ENCODE assay signal across 8 mouse cellular contexts in genomic region chr7:34811060-34811459, GRCm38 (mm10). TPM values are rescaled to one million over a fixed set of nuclear protein-coding genes. Genes with fewer than 3 reads are reported as not detected.
DNase-seq lines count a peak whose midpoint lies in the region; ATAC-seq and TF ChIP-seq lines count a peak whose summit lies in the region.

No protein-coding gene starts in this region.

- no peak for TF ChIP-seq POLR2A in kidney, adult 2 months (IDR thresholded peaks at IDR 0.05; ENCODE audit: low read depth, low read length)

- ATAC-seq in hindbrain, embryonic 15.5 days (ENCODE audit: low FRiP score, low read depth) = no peak
- no peak for ATAC-seq in midbrain, embryonic 15.5 days (replicated peaks)

- no peak overlapping the region for H3K27ac ChIP-seq in kidney, adult 2 months (ENCODE audit: insufficient read depth, low read depth, low read length)
- no peak overlapping the region; the same call in 1 of the 2 replicates for H3K27ac ChIP-seq in embryonic facial prominence, embryonic 10.5 days (replicated peaks)
- H3K27ac ChIP-seq in hindbrain, embryonic 15.5 days (replicated peaks) = no peak overlapping the region
- no peak overlapping the region for H3K27ac ChIP-seq in midbrain, embryonic 15.5 days

- H3K9me3 ChIP-seq in embryonic facial prominence, embryonic 10.5 days = 0 out of 2 replicates have a peak, but pooled peaks cover 2% of the 10 kb centered on the region
- no peaks in the 10 kb centered on the region for H3K9me3 ChIP-seq in hindbrain, embryonic 15.5 days
- H3K9me3 ChIP-seq in midbrain, embryonic 15.5 days = no peaks in the 10 kb centered on the region

- peak overlapping the region; percentile 98 for H3K4me2 ChIP-seq in hindbrain, embryonic 15.5 days
- H3K4me2 ChIP-seq in midbrain, embryonic 15.5 days = peak overlapping the region; percentile 87

- H3K36me3 ChIP-seq in kidney, adult 2 months (ENCODE audit: control insufficient read depth, insufficient read depth, low read length) = no peaks in the 10 kb centered on the region
- no peaks in the 10 kb centered on the region for H3K36me3 ChIP-seq in embryonic facial prominence, embryonic 10.5 days (replicated peaks)
- no peaks in the 10 kb centered on the region for H3K36me3 ChIP-seq in hindbrain, embryonic 15.5 days
- H3K36me3 ChIP-seq in midbrain, embryonic 15.5 days (replicated peaks) = no peaks in the 10 kb centered on the region

- peak overlapping the region; percentile 52; the same call in 1 of the 2 replicates for H3K9ac ChIP-seq in hindbrain, embryonic 15.5 days
- H3K9ac ChIP-seq in midbrain, embryonic 15.5 days = peak overlapping the region; percentile 42

- no peak for TF ChIP-seq CTCF in kidney, adult 2 months (conservative IDR thresholded peaks at IDR 0.05; ENCODE audit: insufficient read depth, insufficient read length, low read depth, low read length)

- no peaks in the 10 kb centered on the region for H3K27me3 ChIP-seq in kidney, adult 2 months (replicated peaks; ENCODE audit: control insufficient read depth, insufficient read depth, low read length)
- H3K27me3 ChIP-seq in embryonic facial prominence, embryonic 10.5 days (replicated peaks; ENCODE audit: low read depth, poor library complexity, severe bottlenecking) = peaks cover 86% of the 10 kb centered on the region
- peaks cover 28% of the 10 kb centered on the region; the same call in 1 of the 2 replicates for H3K27me3 ChIP-seq in hindbrain, embryonic 15.5 days
- H3K27me3 ChIP-seq in midbrain, embryonic 15.5 days (replicated peaks) = peaks cover 32% of the 10 kb centered on the region

- H3K4me3 ChIP-seq in kidney, adult 2 months (ENCODE audit: insufficient read depth, low read depth, low read length) = peak overlapping the region; percentile 54
- peak overlapping the region; percentile 74 for H3K4me3 ChIP-seq in embryonic facial prominence, embryonic 10.5 days
- peak overlapping the region; percentile 66 for H3K4me3 ChIP-seq in hindbrain, embryonic 15.5 days
- peak overlapping the region; percentile 57 for H3K4me3 ChIP-seq in midbrain, embryonic 15.5 days

- WGBS in kidney, adult 2 months = 29% methylated on average over 10 of the region's 10 CpGs
- 3% methylated on average over 10 of the region's 10 CpGs for WGBS in embryonic facial prominence, embryonic 10.5 days
- 5% methylated on average over 10 of the region's 10 CpGs for WGBS in hindbrain, embryonic 15.5 days
- 3% methylated on average over 10 of the region's 10 CpGs for WGBS in midbrain, embryonic 15.5 days

- H3K4me1 ChIP-seq in kidney, adult 2 months (ENCODE audit: control insufficient read depth, insufficient read depth, low read length) = no peaks in the 10 kb centered on the region
- peaks cover 44% of the 10 kb centered on the region for H3K4me1 ChIP-seq in embryonic facial prominence, embryonic 10.5 days
- peaks cover 34% of the 10 kb centered on the region for H3K4me1 ChIP-seq in hindbrain, embryonic 15.5 days (replicated peaks)
- peaks cover 39% of the 10 kb centered on the region for H3K4me1 ChIP-seq in midbrain, embryonic 15.5 days

- DNase-seq in kidney, adult 2 months = no peak
- no peak for DNase-seq in kidney, adult 18-20 months
- DNase-seq in embryonic facial prominence, embryonic 10.5 days (ENCODE audit: low spot score) = peak; percentile 27
- DNase-seq in gastrocnemius, adult 8-10 months (ENCODE audit: low spot score in 2 of 2) = no peak
- no peak for DNase-seq in ovary, postnatal 36 days (ENCODE audit: low spot score)
- no peak for DNase-seq in cerebellum, adult 18-20 months

RNA-seq across cellular contexts. Expression of gene Chst8, which starts 1.5 kb away (rescaled TPM):
- 8.3 and 10.2 TPM in 2 replicates for polyA plus RNA-seq in kidney, adult 2 months (2012; rRNA removed)
- 5.8 and 7.6 TPM in 2 replicates for polyA plus RNA-seq in embryonic facial prominence, embryonic 10.5 days (2016; fragmentation: Nextera tagmentation; extraction: Ambion mirVana)
- polyA plus RNA-seq in hindbrain, embryonic 15.5 days (2015; fragmentation: Nextera tagmentation; extraction: Ambion mirVana) = 11.0 and 15.2 TPM in 2 replicates
- polyA plus RNA-seq in midbrain, embryonic 15.5 days (2015; fragmentation: Nextera tagmentation; extraction: Ambion mirVana) = 17.1 TPM in 2 replicates
- 1 to 10 TPM in 1 of 4 experiments, under 1 TPM in 3; 0.29 to 1.6 (median 0.55) TPM for total RNA-seq in gastrocnemius, adult 8-10 months (2022)
